Mouse (Mus musculus) heart, adult 2 months (tissue): ENCODE results near the gene Pnma1. TPM values are rescaled to one million over a fixed set of nuclear protein-coding genes. Genes with fewer than 3 reads are reported as not detected.
A peak's percentile ranks its signal among the peaks of the same experiment; 100 is the strongest.

ENCODE experiments used
- DNase-seq, 2 experiments: peaks; one replicate each; pipeline ENCODE4 v3.0.0; 2021
- H3K27ac ChIP-seq: fragments of 200-600 bp; 2 replicates; pipeline ENCODE4 v1.8.1; 2022
- H3K27me3 ChIP-seq: fragments of 200-500 bp; 2 replicates; pipeline ENCODE4 v1.6.1; 2012; ENCODE audit warnings: mild to moderate bottlenecking, low read length, inconsistent platforms, mixed read lengths; ENCODE audit not compliant: control insufficient read depth, insufficient read depth
- H3K36me3 ChIP-seq: fragments of 200-500 bp; 2 replicates; pipeline ENCODE4 v1.6.1; 2012; ENCODE audit warnings: low read length, inconsistent platforms; ENCODE audit not compliant: control insufficient read depth, insufficient read depth
- H3K4me1 ChIP-seq: fragments of 200-500 bp; 2 replicates; pipeline ENCODE4 v1.6.1; 2011; ENCODE audit warnings: low read length; ENCODE audit not compliant: control insufficient read depth, insufficient read depth
- H3K4me3 ChIP-seq: fragments of 200-600 bp; 2 replicates; pipeline ENCODE4 v1.8.1; 2022
- H3K79me2 ChIP-seq: fragments of 200-500 bp; replicated peaks from 2 replicates; pipeline ENCODE4 v1.6.1; 2012; ENCODE audit warnings: mild to moderate bottlenecking, inconsistent platforms, low read length, moderate library complexity, mixed read lengths; ENCODE audit not compliant: control insufficient read depth, insufficient read depth
- H3K9ac ChIP-seq: fragments of 200-500 bp; 2 replicates; pipeline ENCODE4 v1.6.1; 2012; ENCODE audit warnings: low read depth, mild to moderate bottlenecking, control low read depth, inconsistent platforms, low read length, mixed read lengths
- CTCF ChIP-seq: fragments of 200-600 bp; IDR thresholded peaks from 2 replicates; pipeline ENCODE4 v1.8.1; 2022; ENCODE audit warnings: antibody characterized with exemption, mild to moderate bottlenecking, moderate library complexity
- EP300 ChIP-seq: fragments of 200-500 bp; IDR thresholded peaks from 2 replicates; pipeline ENCODE4 v1.6.1; 2011; ENCODE audit warnings: low read depth, low read length, control low read depth; ENCODE audit not compliant: insufficient read depth
- POLR2A ChIP-seq: fragments of 200-500 bp; IDR thresholded peaks from 2 replicates; pipeline ENCODE4 v1.6.1; 2011; ENCODE audit warnings: mild to moderate bottlenecking, low read depth, low read length, control low read depth; ENCODE audit not compliant: insufficient read depth
- WGBS: fragments of 180-500 bp; shearing (Covaris S2); methylation state at CpG from one replicate; pipeline ENCODE4 v1.1.7; 2018; 5-methylcytosine and 5-hydroxymethylcytosine counted together
- intact Hi-C: fragments of 180-260 bp; cut with DNase I; formaldehyde crosslinking; loops from one replicate; pipeline ENCODE4 v1.15.1; 2025
- polyA plus RNA-seq: library from polyadenylated mRNA; depleted of rRNA; stranded (reverse); fragments of >200 nt; gene quantifications from 2 replicates; pipeline ENCODE4 v1.2.3, GENCODE M21; 2012
- total RNA-seq, 2 experiments: library from RNA; stranded (reverse); gene quantifications; 2 replicates each; pipeline ENCODE4 v1.2.3; 2021

The Pnma1 gene
- total and polyA plus RNA-seq, 3 experiments, result 0.04 to 0.20 (median 0.10) TPM

DNA sequence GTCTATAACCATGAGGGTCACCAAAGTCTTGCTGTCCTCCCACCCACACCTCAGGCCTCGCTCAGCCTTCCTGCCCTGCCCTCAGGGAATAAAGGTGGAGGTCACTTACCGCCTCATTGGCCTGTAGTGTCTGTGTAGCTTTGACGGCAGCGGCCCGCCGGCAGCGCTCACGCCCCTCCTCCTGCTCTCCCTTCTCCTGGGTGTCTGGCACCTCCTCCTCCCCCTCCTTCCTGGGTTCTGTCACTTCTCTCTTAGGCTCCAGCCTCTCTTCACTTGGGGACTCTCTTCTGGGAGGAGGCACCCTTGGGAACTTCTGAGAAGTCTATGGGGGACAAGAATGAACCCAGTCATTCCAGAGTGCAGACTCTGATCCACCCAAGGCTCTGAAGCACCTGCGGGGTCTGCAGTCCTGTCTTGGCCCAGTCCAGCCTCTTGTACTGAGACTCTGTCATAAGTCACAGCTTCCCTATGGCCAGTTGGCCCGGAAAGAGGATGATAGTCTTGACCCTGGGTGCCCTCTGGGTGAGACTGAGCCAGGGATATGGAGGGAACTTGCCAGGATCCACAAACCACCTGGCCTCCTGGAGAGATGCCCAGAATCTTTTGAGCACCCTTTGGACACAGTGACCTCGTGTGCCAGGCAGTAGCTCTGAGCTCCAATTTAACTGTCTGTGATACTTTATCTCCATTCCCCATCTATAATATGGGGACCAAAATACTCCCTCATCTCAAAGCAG is 6.7 kb upstream of the Pnma1 start:
- H3K4me3 ChIP-seq, result no peak overlapping the region
- WGBS, result 41% methylated on average over 11 of the region's 11 CpGs
- H3K4me1 ChIP-seq, result peaks cover 1% of the 10 kb centered on the region; the same call in 1 of the 2 replicates
- peaks cover 3% of the 10 kb centered on the region; the same call in 1 of the 2 replicates for H3K36me3 ChIP-seq
- H3K27me3 ChIP-seq, result no peaks in the 10 kb centered on the region
- intact Hi-C loops, result no loop called here
- TF ChIP-seq EP300 (0 out of 2 replicates have a peak, but pooled peaks have one; percentile 63), CTCF (no peak), POLR2A (no peak)
- peak; percentile 65 to 78 for DNase-seq
- H3K27ac ChIP-seq, result peak overlapping the region; percentile 58
- no peak overlapping the region for H3K9ac ChIP-seq
- H3K79me2 ChIP-seq, result no peaks in the 10 kb centered on the region

DNA sequence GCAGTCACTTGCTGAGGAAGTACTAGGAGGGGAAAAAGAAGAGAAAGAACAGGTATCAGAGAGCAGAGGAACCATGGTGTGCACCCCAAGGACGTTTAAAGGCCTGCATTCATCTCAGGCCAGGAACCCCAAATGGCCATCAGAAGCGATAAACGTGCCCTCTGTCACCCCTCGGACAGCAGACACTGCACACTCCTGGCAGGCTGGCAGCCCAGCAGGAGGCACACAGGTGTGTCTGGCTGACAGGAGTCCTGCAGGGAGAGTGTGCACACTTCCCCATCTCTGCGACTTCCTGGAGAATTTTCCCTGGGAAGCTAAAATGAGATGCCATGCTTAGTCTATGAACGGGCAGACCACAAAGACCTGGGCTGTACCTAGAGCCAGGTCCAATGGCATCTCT is 5.1 kb upstream of the Pnma1 start:
- Histone ChIP-seq H3K27ac (no peak overlapping the region), H3K4me3 (no peak overlapping the region), H3K79me2 (no peaks in the 10 kb centered on the region), H3K27me3 (no peaks in the 10 kb centered on the region), H3K4me1 (peaks cover 1% of the 10 kb centered on the region; the same call in 1 of the 2 replicates), H3K36me3 (peaks cover 3% of the 10 kb centered on the region; the same call in 1 of the 2 replicates), H3K9ac (no peak overlapping the region)
- DNase-seq, result no peak
- TF ChIP-seq EP300 (no peak), POLR2A (no peak), CTCF (no peak)
- intact Hi-C loops, result no loop called here
- WGBS, result 85% methylated on average over 6 of the region's 6 CpGs

DNA sequence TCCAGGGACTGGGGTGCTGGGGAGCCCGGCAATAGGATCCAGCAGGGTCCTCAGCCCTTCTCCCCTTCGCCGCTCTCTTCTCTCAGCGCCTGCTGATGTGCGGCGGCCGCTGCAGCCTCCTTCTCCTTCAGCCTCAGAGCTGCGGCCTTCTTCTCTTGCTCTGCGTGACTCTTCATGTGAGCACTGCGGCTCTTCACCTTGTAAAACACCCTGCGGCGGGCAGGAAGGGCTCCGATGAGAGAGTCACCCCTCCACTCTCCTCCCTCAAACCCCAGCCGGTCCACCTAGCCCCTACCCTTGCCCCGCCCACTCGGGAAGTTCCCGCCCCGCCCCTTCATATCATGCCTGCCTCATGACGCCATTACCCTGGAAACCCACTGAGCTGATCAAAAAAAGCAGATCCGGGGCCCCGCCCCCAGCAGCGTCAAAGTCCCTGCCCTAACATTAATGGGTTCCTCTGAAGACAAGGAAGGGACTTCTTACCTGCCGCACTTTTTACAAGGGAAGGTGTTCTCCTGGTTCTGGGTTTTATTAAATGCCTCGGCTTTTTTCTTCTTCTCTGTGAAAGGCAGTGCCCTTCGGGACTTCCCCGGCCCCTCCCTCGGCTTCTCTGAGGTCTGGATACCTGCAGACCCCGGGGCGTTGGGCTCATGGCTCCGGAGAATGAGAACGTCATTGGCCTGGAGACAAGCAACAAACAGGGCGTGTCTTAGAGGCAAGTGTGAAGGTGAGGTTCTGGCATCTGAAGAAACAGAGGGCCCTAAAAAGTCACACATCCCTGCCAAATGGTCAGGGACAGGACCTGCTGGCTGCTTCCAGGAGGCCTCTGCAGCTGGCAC is 4.3 kb upstream of the Pnma1 start:
- Histone ChIP-seq H3K27ac (no peak overlapping the region; the same call in 1 of the 2 replicates), H3K36me3 (peaks cover 3% of the 10 kb centered on the region; the same call in 1 of the 2 replicates)
- intact Hi-C loops, result no loop called here

DNA sequence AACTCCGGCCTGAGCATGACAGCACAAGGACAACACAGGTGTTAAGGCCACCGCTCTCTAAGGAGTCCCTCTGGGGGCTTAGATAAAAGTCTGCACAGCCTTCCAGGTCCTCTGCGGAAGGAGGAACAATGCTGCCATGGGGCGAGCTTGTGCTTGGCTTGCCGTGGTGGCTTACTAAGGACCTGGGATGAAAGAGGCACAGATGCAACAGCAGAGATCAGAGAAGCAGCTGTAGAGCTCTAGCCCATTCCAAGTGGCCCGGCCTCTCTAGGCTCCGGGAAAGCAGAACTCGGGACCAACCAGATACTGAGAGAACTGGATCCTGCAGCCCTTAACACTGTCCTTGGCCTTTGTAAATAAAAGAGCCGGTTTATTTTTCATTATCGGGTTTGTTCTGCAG is 3.6 kb upstream of the Pnma1 start:
- Histone ChIP-seq H3K27ac (no peak overlapping the region; the same call in 1 of the 2 replicates), H3K9ac (no peak overlapping the region), H3K27me3 (no peaks in the 10 kb centered on the region), H3K36me3 (peaks cover 3% of the 10 kb centered on the region; the same call in 1 of the 2 replicates), H3K4me3 (no peak overlapping the region), H3K79me2 (no peaks in the 10 kb centered on the region), H3K4me1 (peaks cover 1% of the 10 kb centered on the region; the same call in 1 of the 2 replicates)
- intact Hi-C loops, result no loop called here
- no peak for DNase-seq
- TF ChIP-seq POLR2A (no peak), CTCF (no peak), EP300 (no peak)
- 73% methylated on average over 10 of the region's 10 CpGs for WGBS

More for the DNA sequence above, 4.3 kb upstream of the Pnma1 start:
- Histone ChIP-seq H3K4me3 (no peak overlapping the region), H3K9ac (no peak overlapping the region), H3K79me2 (no peaks in the 10 kb centered on the region), H3K27me3 (no peaks in the 10 kb centered on the region), H3K4me1 (peaks cover 1% of the 10 kb centered on the region; the same call in 1 of the 2 replicates)
- 78% methylated on average over 32 of the region's 32 CpGs for WGBS
- no peak for TF ChIP-seq POLR2A
- TF ChIP-seq EP300, result no peak
- no peak for TF ChIP-seq CTCF
- no peak for DNase-seq

DNA sequence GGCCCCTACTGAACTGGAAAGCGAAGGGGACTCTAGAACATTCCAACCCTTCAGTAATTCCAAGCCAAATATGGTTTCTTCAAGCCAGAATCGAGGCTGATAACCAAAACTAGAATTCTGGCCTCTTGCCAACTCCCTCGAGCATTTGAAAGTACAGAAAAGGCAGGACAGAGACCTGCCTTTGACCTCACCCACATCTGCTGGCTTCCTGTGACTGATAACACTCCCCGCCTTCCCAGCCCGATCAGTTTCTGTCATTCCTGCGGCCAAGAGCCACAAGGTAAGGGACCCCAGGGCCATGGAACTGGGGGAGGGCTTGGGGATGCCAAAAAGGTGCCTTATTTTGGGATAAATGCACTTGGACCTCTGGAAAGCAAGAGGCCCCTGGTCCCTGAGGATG is 2.7 kb upstream of the Pnma1 start:
- peak overlapping the region; percentile 44 for H3K27ac ChIP-seq
- peaks cover 1% of the 10 kb centered on the region; the same call in 1 of the 2 replicates for H3K4me1 ChIP-seq
- TF ChIP-seq EP300 (no peak), CTCF (no peak), POLR2A (no peak)

DNA sequence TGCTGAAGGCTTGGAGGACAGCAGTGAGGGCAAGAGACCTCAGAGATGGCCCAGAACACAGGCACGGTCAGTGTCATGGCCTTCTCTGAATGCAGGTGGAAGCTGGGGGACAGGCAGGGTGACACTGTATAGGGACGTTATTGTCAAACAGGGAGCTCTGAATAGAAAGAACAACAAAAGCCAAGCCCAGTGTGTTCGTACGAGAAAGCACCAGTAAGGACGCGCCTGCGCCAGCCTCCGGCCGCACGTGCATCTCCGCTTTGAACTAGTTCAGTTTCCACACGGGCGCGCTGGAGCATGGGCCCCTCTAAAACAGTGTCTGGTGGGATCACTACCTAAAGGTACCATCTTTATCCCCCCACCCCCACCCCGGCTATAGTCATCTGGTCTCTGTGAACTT is 1.7 kb upstream of the Pnma1 start:
- intact Hi-C loops, result loop anchor here (5.0 kb wide), 1 partner anchor 97 kb away; no protein-coding TSS in a partner anchor
- Histone ChIP-seq H3K9ac (no peak overlapping the region), H3K4me3 (no peak overlapping the region), H3K36me3 (no peaks in the 10 kb centered on the region), H3K4me1 (peaks cover 1% of the 10 kb centered on the region; the same call in 1 of the 2 replicates), H3K27me3 (no peaks in the 10 kb centered on the region), H3K27ac (no peak overlapping the region), H3K79me2 (no peaks in the 10 kb centered on the region)
- WGBS, result 94% methylated on average over 15 of the region's 15 CpGs
- DNase-seq, result no peak
- TF ChIP-seq CTCF (no peak), POLR2A (no peak), EP300 (no peak)

More for the DNA sequence above, 2.7 kb upstream of the Pnma1 start:
- intact Hi-C loops, result no loop called here
- H3K79me2 ChIP-seq, result no peaks in the 10 kb centered on the region
- H3K27me3 ChIP-seq, result no peaks in the 10 kb centered on the region
- no peak overlapping the region for H3K9ac ChIP-seq
- peak in 1 of 2 experiments; percentile 29 for DNase-seq
- peaks cover 3% of the 10 kb centered on the region; the same call in 1 of the 2 replicates for H3K36me3 ChIP-seq
- H3K4me3 ChIP-seq, result no peak overlapping the region
- 24% methylated on average over 6 of the region's 6 CpGs for WGBS
